Mouse (Mus musculus) myocyte (in vitro differentiated cells): ENCODE data around the gene Hist1h4f.

Experiments used
- MAX ChIP-seq: IDR thresholded peaks from one replicate; pipeline ENCODE4 v1.6.1; 2011; ENCODE audit warnings: low read depth, mild to moderate bottlenecking, control low read depth
- MYOG ChIP-seq, 3 experiments: IDR thresholded peaks; one replicate each; pipeline ENCODE4 v1.6.1; 2011; ENCODE audit warnings: control low read depth in 2 of 3, low read depth in 2 of 3, mild to moderate bottlenecking in 2 of 3; ENCODE audit not compliant: insufficient read length in 2 of 3, control insufficient read depth in 1 of 3, insufficient read depth in 1 of 3
- POLR2A ChIP-seq: IDR thresholded peaks from one replicate; pipeline ENCODE4 v1.6.1; 2011; ENCODE audit warnings: low read depth, mild to moderate bottlenecking, control low read depth, moderate library complexity; ENCODE audit not compliant: insufficient read length
- POLR2AphosphoS2 ChIP-seq: IDR thresholded peaks from one replicate; pipeline ENCODE4 v1.6.1; 2011; ENCODE audit warnings: low read depth, control low read depth; ENCODE audit not compliant: insufficient read length
- REST ChIP-seq: IDR thresholded peaks from one replicate; pipeline ENCODE4 v1.6.1; 2011; ENCODE audit warnings: mild to moderate bottlenecking, control low read depth, moderate library complexity; ENCODE audit not compliant: insufficient read depth, insufficient read length
- TCF12 ChIP-seq: IDR thresholded peaks from one replicate; pipeline ENCODE4 v1.6.1; 2011; ENCODE audit warnings: mild to moderate bottlenecking, control low read depth; ENCODE audit not compliant: poor library complexity, insufficient read depth, severe bottlenecking
- TCF3 ChIP-seq: IDR thresholded peaks from one replicate; pipeline ENCODE4 v1.6.1; 2011; ENCODE audit warnings: low read depth, control low read depth; ENCODE audit not compliant: insufficient read length
- USF1 ChIP-seq: IDR thresholded peaks from one replicate; pipeline ENCODE4 v1.6.1; 2011; ENCODE audit warnings: low read depth, mild to moderate bottlenecking, control low read depth, moderate library complexity

DNA sequence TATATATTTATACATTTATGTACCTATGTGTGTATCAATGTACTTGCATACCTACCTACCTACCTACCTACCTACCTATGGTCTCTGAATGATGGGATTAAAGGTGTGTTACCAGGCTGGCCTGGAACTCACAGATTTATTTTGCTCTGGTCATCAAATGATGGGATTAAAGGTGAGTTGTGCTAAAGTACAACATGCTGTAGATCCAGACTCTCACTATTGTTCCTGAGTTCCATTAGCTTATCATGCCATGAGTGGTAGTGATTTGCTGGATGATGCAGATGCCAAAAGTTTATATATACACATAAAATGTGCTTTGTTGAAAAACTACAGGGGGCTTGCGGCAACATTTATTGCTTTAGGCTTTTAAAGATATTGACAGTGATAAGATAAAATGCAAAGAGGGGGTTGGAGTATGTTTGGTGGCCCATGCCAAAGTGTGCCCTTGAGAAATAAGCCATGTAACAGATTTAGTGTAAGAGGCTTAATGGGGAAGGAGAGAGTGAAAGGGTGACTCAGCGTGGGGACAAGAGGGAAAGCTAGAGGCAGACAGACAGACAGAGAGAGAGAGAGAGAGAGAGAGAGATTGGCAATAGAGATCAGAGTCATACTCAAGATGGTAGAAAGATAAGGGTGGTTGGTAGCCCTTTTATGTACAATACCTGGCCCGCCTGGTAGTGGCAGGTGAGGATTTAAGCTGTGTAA, 14.3 kb downstream of the Hist1h4f start:
- TF ChIP-seq POLR2A (no peak), MYOG (IDR thresholded peaks at IDR 0.05; ENCODE audit: control insufficient read depth in 1 of 3, insufficient read depth in 1 of 3, insufficient read length in 2 of 3, low read depth in 2 of 3) (no peak), USF1 (no peak), MAX (no peak), POLR2AphosphoS2 (no peak), TCF3 (no peak), TCF12 (no peak), REST (no peak)
